In genomic region chr16:20695622-20696323, GRCm38 (mm10) we compare ENCODE assay signal across 9 mouse cellular contexts. TPM values are rescaled to one million over a fixed set of nuclear protein-coding genes. Genes with fewer than 3 reads are reported as not detected.
DNase-seq lines count a peak whose midpoint lies in the region; ATAC-seq and TF ChIP-seq lines count a peak whose summit lies in the region.
"Had no signal": no experiment of that assay in that cellular context is flagged by ENCODE, and none has a peak within 500 bp of the region (broad histone marks: within the 10 kb centered on the region; RNA-seq: fewer than 3 reads in every experiment).

No protein-coding gene starts in this region.

- peaks cover 5% of the 10 kb centered on the region for H3K36me3 ChIP-seq in heart, embryonic 11.5 days (ENCODE audit: control insufficient read depth, insufficient read depth, low read length)
- peaks cover 3% of the 10 kb centered on the region for H3K36me3 ChIP-seq in limb, embryonic 11.5 days (ENCODE audit: control insufficient read depth, insufficient read depth, low read length)
- H3K36me3 ChIP-seq in midbrain, embryonic 15.5 days (replicated peaks): peaks cover 7% of the 10 kb centered on the region
- no peaks in the 10 kb centered on the region for H3K36me3 ChIP-seq in stomach, postnatal 0 days (ENCODE audit: control insufficient read depth, insufficient read depth, low read length)

- H3K4me3 ChIP-seq in embryonic fibroblast, embryonic 13.5 days (ENCODE audit: insufficient read depth, low read length): peak overlapping the region; percentile 14
- peak overlapping the region; percentile 34 for H3K4me3 ChIP-seq in heart, embryonic 11.5 days (ENCODE audit: low read depth, low read length)
- H3K4me3 ChIP-seq in limb, embryonic 11.5 days (ENCODE audit: low read depth, low read length): peak overlapping the region; percentile 35
- H3K4me3 ChIP-seq in midbrain, embryonic 15.5 days: peak overlapping the region; percentile 46
- H3K4me3 ChIP-seq in stomach, postnatal 0 days (ENCODE audit: low read depth, low read length): peak overlapping the region; percentile 39

- WGBS in heart, embryonic 11.5 days (ENCODE audit: insufficient replicate concordance): 3% methylated on average over 46 of the region's 46 CpGs
- WGBS in limb, embryonic 11.5 days: 2% methylated on average over 44 of the region's 46 CpGs
- WGBS in midbrain, embryonic 15.5 days: under 1% methylated on average over 46 of the region's 46 CpGs
- WGBS in stomach, postnatal 0 days: 6% methylated on average over 46 of the region's 46 CpGs

- peak overlapping the region; percentile 45 for H3K27ac ChIP-seq in embryonic fibroblast, embryonic 13.5 days (ENCODE audit: insufficient read depth, low read length)
- H3K27ac ChIP-seq in heart, embryonic 11.5 days (ENCODE audit: low read depth, low read length): no peak overlapping the region
- no peak overlapping the region for H3K27ac ChIP-seq in limb, embryonic 11.5 days (replicated peaks; ENCODE audit: low read depth, low read length)
- peak overlapping the region; percentile 83 for H3K27ac ChIP-seq in midbrain, embryonic 15.5 days
- peak overlapping the region; percentile 79 for H3K27ac ChIP-seq in stomach, postnatal 0 days (replicated peaks)

- H3K9ac ChIP-seq in heart, embryonic 11.5 days (ENCODE audit: low read depth, low read length): peak overlapping the region; percentile 59
- peak overlapping the region; percentile 55 for H3K9ac ChIP-seq in limb, embryonic 11.5 days (ENCODE audit: low read length)
- H3K9ac ChIP-seq in midbrain, embryonic 15.5 days: peak overlapping the region; percentile 53
- H3K9ac ChIP-seq in stomach, postnatal 0 days (ENCODE audit: low read length): peak overlapping the region; percentile 38

- H3K27me3 ChIP-seq in heart, embryonic 11.5 days (ENCODE audit: control insufficient read depth, insufficient read depth, low read length): peaks cover 17% of the 10 kb centered on the region; the same call in 1 of the 2 replicates
- H3K27me3 ChIP-seq in limb, embryonic 11.5 days (ENCODE audit: control insufficient read depth, insufficient read depth, low read length): no peaks in the 10 kb centered on the region
- H3K27me3 ChIP-seq in midbrain, embryonic 15.5 days (replicated peaks): no peaks in the 10 kb centered on the region
- no peaks in the 10 kb centered on the region for H3K27me3 ChIP-seq in stomach, postnatal 0 days (ENCODE audit: control insufficient read depth, insufficient read depth, low read length)

- TF ChIP-seq POLR2A in embryonic fibroblast, embryonic 13.5 days (IDR thresholded peaks at IDR 0.05; ENCODE audit: low read depth, low read length): 0 out of 2 replicates have a peak, but pooled peaks have one; percentile 21

- DNase-seq in CD4-positive helper T cell, adult 2 months (ENCODE audit: low read depth, low spot score): peak; percentile 65
- DNase-seq in adrenal gland, postnatal 4 days (ENCODE audit: low spot score in 2 of 2): peak; percentile 68 to 74
- DNase-seq in kidney, adult 9 months: peak; percentile 80
- peak; percentile 74 for DNase-seq in limb, embryonic 11.5 days (ENCODE audit: low spot score)
- peak; percentile 83 for DNase-seq in stomach, postnatal 0 days (ENCODE audit: low spot score)

- no peaks in the 10 kb centered on the region for H3K9me3 ChIP-seq in heart, embryonic 11.5 days (replicated peaks; ENCODE audit: control insufficient read depth, low read length)
- H3K9me3 ChIP-seq in limb, embryonic 11.5 days (ENCODE audit: control insufficient read depth, low read length): no peaks in the 10 kb centered on the region
- no peaks in the 10 kb centered on the region for H3K9me3 ChIP-seq in midbrain, embryonic 15.5 days
- no peaks in the 10 kb centered on the region for H3K9me3 ChIP-seq in stomach, postnatal 0 days (ENCODE audit: control insufficient read depth, low read length)

- H3K4me1 ChIP-seq in embryonic fibroblast, embryonic 13.5 days (ENCODE audit: control insufficient read depth, insufficient read depth, low read length): no peaks in the 10 kb centered on the region; the same call in 1 of the 2 replicates
- H3K4me1 ChIP-seq in heart, embryonic 11.5 days (ENCODE audit: control insufficient read depth, insufficient read depth, low read length): peaks cover 15% of the 10 kb centered on the region; the same call in 1 of the 2 replicates
- peaks cover 29% of the 10 kb centered on the region for H3K4me1 ChIP-seq in limb, embryonic 11.5 days (ENCODE audit: control insufficient read depth, insufficient read depth, low read length)
- peaks cover 46% of the 10 kb centered on the region for H3K4me1 ChIP-seq in midbrain, embryonic 15.5 days
- no peaks in the 10 kb centered on the region; the same call in 1 of the 2 replicates for H3K4me1 ChIP-seq in stomach, postnatal 0 days (replicated peaks; ENCODE audit: control insufficient read depth, insufficient read depth)

- TF ChIP-seq CTCF in embryonic fibroblast, embryonic 13.5 days (IDR thresholded peaks at IDR 0.05; ENCODE audit: borderline replicate concordance, insufficient read depth, low read length): no peak
- no peak for TF ChIP-seq CTCF in stomach, postnatal 0 days (IDR thresholded peaks at IDR 0.05; ENCODE audit: low read depth)

- TF ChIP-seq EP300 in stomach, postnatal 0 days (optimal IDR thresholded peaks at IDR 0.05): no peak

- ATAC-seq in heart, embryonic 11.5 days (replicated peaks; ENCODE audit: insufficient number of reproducible peaks, low FRiP score, low TSS enrichment): peak; percentile 51
- peak; percentile 31; the same call in 1 of the 2 replicates for ATAC-seq in limb, embryonic 11.5 days (ENCODE audit: insufficient number of reproducible peaks, low FRiP score, low TSS enrichment, low read depth)
- peak; percentile 85 for ATAC-seq in midbrain, embryonic 15.5 days (replicated peaks)
- peak; percentile 72 for ATAC-seq in stomach, postnatal 0 days (ENCODE audit: low FRiP score, low TSS enrichment)

- peak overlapping the region; percentile 65 for H3K4me2 ChIP-seq in heart, embryonic 11.5 days
- H3K4me2 ChIP-seq in limb, embryonic 11.5 days (ENCODE audit: low read depth, severe bottlenecking): peak overlapping the region; percentile 80
- H3K4me2 ChIP-seq in midbrain, embryonic 15.5 days: peak overlapping the region; percentile 87
- H3K4me2 ChIP-seq in stomach, postnatal 0 days (replicated peaks; ENCODE audit: low read depth): peak overlapping the region; percentile 54

RNA-seq across cellular contexts. Expression of gene Fam131a, which starts 2.7 kb away (rescaled TPM):
- total RNA-seq in adrenal gland, postnatal 4 days (2021): 10 to 100 TPM; 14.4 to 15.4 TPM
- 7.7 and 9.9 TPM in 2 replicates for polyA plus RNA-seq in embryonic fibroblast, embryonic 13.5 days (2011; ENCODE audit: insufficient read length, low read depth, missing spikeins)
- polyA plus RNA-seq in heart, embryonic 11.5 days (2014; fragmentation: Nextera tagmentation; extraction: Ambion mirVana): 2.6 and 4.9 TPM in 2 replicates
- 3.5 and 4.1 TPM in 2 replicates for polyA plus RNA-seq in limb, embryonic 11.5 days (2014; fragmentation: Nextera tagmentation; extraction: Ambion mirVana)
- polyA plus RNA-seq in midbrain, embryonic 15.5 days (2015; fragmentation: Nextera tagmentation; extraction: Ambion mirVana): 58.1 and 58.5 TPM in 2 replicates
- polyA plus RNA-seq in stomach, postnatal 0 days (2015; fragmentation: Nextera tagmentation; extraction: Ambion mirVana): 6.7 and 7.0 TPM in 2 replicates
- total RNA-seq: MEL had no signal

RNA-seq across cellular contexts. Expression of gene Polr2h, which starts 21.7 kb away (rescaled TPM):
- total RNA-seq in adrenal gland, postnatal 4 days (2021): 10 to 100 TPM; 39.8 to 41.0 TPM
- polyA plus RNA-seq in embryonic fibroblast, embryonic 13.5 days (2011; ENCODE audit: insufficient read length, low read depth, missing spikeins): 36.5 and 38.8 TPM in 2 replicates
- polyA plus RNA-seq in heart, embryonic 11.5 days (2014; fragmentation: Nextera tagmentation; extraction: Ambion mirVana): 65.0 and 65.9 TPM in 2 replicates
- polyA plus RNA-seq in limb, embryonic 11.5 days (2014; fragmentation: Nextera tagmentation; extraction: Ambion mirVana): 136 and 140 TPM in 2 replicates
- polyA plus RNA-seq in midbrain, embryonic 15.5 days (2015; fragmentation: Nextera tagmentation; extraction: Ambion mirVana): 82.3 and 90.6 TPM in 2 replicates
- polyA plus RNA-seq in stomach, postnatal 0 days (2015; fragmentation: Nextera tagmentation; extraction: Ambion mirVana): 59.5 and 60.4 TPM in 2 replicates

RNA-seq across cellular contexts. Expression of gene Clcn2, which starts 21.8 kb away (rescaled TPM):
- total RNA-seq in adrenal gland, postnatal 4 days (2021): 10 to 100 TPM; 49.6 to 57.3 TPM
- polyA plus RNA-seq in embryonic fibroblast, embryonic 13.5 days (2011; ENCODE audit: insufficient read length, low read depth, missing spikeins): 7.0 and 7.9 TPM in 2 replicates
- polyA plus RNA-seq in heart, embryonic 11.5 days (2014; fragmentation: Nextera tagmentation; extraction: Ambion mirVana): 5.7 and 6.7 TPM in 2 replicates
- polyA plus RNA-seq in limb, embryonic 11.5 days (2014; fragmentation: Nextera tagmentation; extraction: Ambion mirVana): 21.0 and 23.1 TPM in 2 replicates
- polyA plus RNA-seq in midbrain, embryonic 15.5 days (2015; fragmentation: Nextera tagmentation; extraction: Ambion mirVana): 33.7 and 33.8 TPM in 2 replicates
- polyA plus RNA-seq in stomach, postnatal 0 days (2015; fragmentation: Nextera tagmentation; extraction: Ambion mirVana): 8.4 and 10.7 TPM in 2 replicates

RNA-seq across cellular contexts. Expression of gene Eif4g1, which starts 27.7 kb away (rescaled TPM):
- total RNA-seq in adrenal gland, postnatal 4 days (2021): 100 to 1,000 TPM; 400 to 415 TPM
- polyA plus RNA-seq in embryonic fibroblast, embryonic 13.5 days (2011; ENCODE audit: insufficient read length, low read depth, missing spikeins): 337 and 421 TPM in 2 replicates
- polyA plus RNA-seq in heart, embryonic 11.5 days (2014; fragmentation: Nextera tagmentation; extraction: Ambion mirVana): 117 and 133 TPM in 2 replicates
- polyA plus RNA-seq in limb, embryonic 11.5 days (2014; fragmentation: Nextera tagmentation; extraction: Ambion mirVana): 170 and 190 TPM in 2 replicates
- polyA plus RNA-seq in midbrain, embryonic 15.5 days (2015; fragmentation: Nextera tagmentation; extraction: Ambion mirVana): 146 and 148 TPM in 2 replicates
- 83.8 and 86.1 TPM in 2 replicates for polyA plus RNA-seq in stomach, postnatal 0 days (2015; fragmentation: Nextera tagmentation; extraction: Ambion mirVana)

RNA-seq across cellular contexts. Expression of gene Chrd, which starts 37.2 kb away (rescaled TPM):
- total RNA-seq in adrenal gland, postnatal 4 days (2021): 10 to 100 TPM; 14.8 to 17.1 TPM
- 3.8 and 7.3 TPM in 2 replicates for polyA plus RNA-seq in embryonic fibroblast, embryonic 13.5 days (2011; ENCODE audit: insufficient read length, low read depth, missing spikeins)
- polyA plus RNA-seq in heart, embryonic 11.5 days (2014; fragmentation: Nextera tagmentation; extraction: Ambion mirVana): 0.21 and 0.42 TPM in 2 replicates
- polyA plus RNA-seq in limb, embryonic 11.5 days (2014; fragmentation: Nextera tagmentation; extraction: Ambion mirVana): 2.0 and 3.4 TPM in 2 replicates
- polyA plus RNA-seq in midbrain, embryonic 15.5 days (2015; fragmentation: Nextera tagmentation; extraction: Ambion mirVana): 5.6 and 5.7 TPM in 2 replicates
- 2.9 and 3.9 TPM in 2 replicates for polyA plus RNA-seq in stomach, postnatal 0 days (2015; fragmentation: Nextera tagmentation; extraction: Ambion mirVana)
- total RNA-seq: MEL had no signal

Comparison
In these comparisons a context has a peak if more than half of its experiments do, and no peak if none do; other contexts are left out.
1. H3K27ac ChIP-seq: peak in embryonic fibroblast, embryonic 13.5 days (single experiment), midbrain, embryonic 15.5 days (single experiment) and stomach, postnatal 0 days (single experiment); none in heart, embryonic 11.5 days (single experiment) and limb, embryonic 11.5 days (single experiment).
2. ATAC-seq: peak in every context shown above with its lines; median percentile 85 in midbrain, embryonic 15.5 days; 72 in stomach, postnatal 0 days; 51 in heart, embryonic 11.5 days; 31 in limb, embryonic 11.5 days.
3. Peak in every context shown above with its lines, with median percentiles within 50 percentile points of each other: DNase-seq, H3K4me3 ChIP-seq, H3K4me2 ChIP-seq and H3K9ac ChIP-seq.